Mouse (Mus musculus): ENCODE measurements at regions not wholly inside any gene's neighbourhood (a gene's known extent, or its start where the extent isn't known, plus 50 kb on each side); places are given as distances from the start of the nearest gene placed in this dataset.

DNA sequence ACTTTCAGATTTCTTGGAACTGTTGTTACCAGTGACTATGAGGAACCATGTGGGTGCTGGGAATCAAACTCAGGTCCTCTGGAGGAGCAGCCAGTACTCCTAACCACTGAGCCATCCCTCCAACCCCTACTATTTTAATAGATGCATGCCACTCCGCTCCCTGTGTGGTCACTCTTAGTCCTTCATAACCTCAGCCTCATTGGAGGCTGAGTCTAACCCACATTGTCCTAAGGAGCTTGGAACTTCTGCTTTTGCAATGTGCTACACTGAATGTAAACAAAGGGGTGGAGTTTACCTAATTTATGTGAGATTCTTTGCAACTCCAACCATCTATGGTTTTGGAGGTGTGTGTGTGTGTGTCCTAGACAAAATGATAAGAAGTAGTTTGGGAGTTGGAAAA, 122.7 kb upstream of the Tut7 start:
- TF ChIP-seq CTCF (IDR thresholded peaks at IDR 0.05; ENCODE audit: borderline replicate concordance, insufficient read depth, low read depth, low read length) (no peak), POLR2A (IDR thresholded peaks at IDR 0.05; ENCODE audit: borderline replicate concordance, insufficient read depth, low read length) (no peak)
